Mouse (Mus musculus) layer of hippocampus, postnatal 10 days (tissue): Measurements from ENCODE around the gene Chd5. TPM values are rescaled to one million over a fixed set of nuclear protein-coding genes. Genes with fewer than 3 reads are reported as not detected.

Experiments
- DNase-seq, 2 experiments: peaks; one replicate each; pipeline ENCODE4 v3.0.0; 2021; ENCODE audit warnings: low spot score in 2 of 2
- total RNA-seq, 2 experiments: library from RNA; stranded (reverse); gene quantifications; 2 replicates each; pipeline ENCODE4 v1.2.3; 2021

Chd5 gene
- total RNA-seq, 2 experiments from 2014 or later: 189 to 192 TPM

GRCm38 (mm10) chr4:152317631-152318033 is 20.8 kb upstream of the Chd5 start:
- no peak for DNase-seq

- peak in 1 of 2 experiments; percentile 65 for DNase-seq
Observed at GRCm38 (mm10) chr4:152318517-152319234, 19.8 kb upstream of the Chd5 start, which contains the start of gene Rnf207. Rnf207 (minus strand) TSS chr4:152318993.

- no peak for DNase-seq
Observed at GRCm38 (mm10) chr4:152321464-152321863, 17.0 kb upstream of the Chd5 start.

GRCm38 (mm10) chr4:152324641-152325562 is 13.5 kb upstream of the Chd5 start:
- no peak for DNase-seq

- DNase-seq: peak; percentile 89 to 92
Observed at GRCm38 (mm10) chr4:152325574-152326411, 12.7 kb upstream of the Chd5 start, which contains the start of gene Rpl22. Rpl22 (plus strand) TSS chr4:152325742.

- no peak for DNase-seq
Observed at GRCm38 (mm10) chr4:152326543-152326942, 11.9 kb upstream of the Chd5 start.

GRCm38 (mm10) chr4:152328691-152329090 is 9.8 kb upstream of the Chd5 start:
- DNase-seq: peak in 1 of 2 experiments; percentile 52

GRCm38 (mm10) chr4:152332952-152333351 is 5.5 kb upstream of the Chd5 start:
- DNase-seq: peak; percentile 79 to 80

- DNase-seq: no peak
Observed at GRCm38 (mm10) chr4:152333587-152333986, 4.9 kb upstream of the Chd5 start.

GRCm38 (mm10) chr4:152337772-152338171 is 679 bp upstream of the Chd5 start:
- DNase-seq: no peak

GRCm38 (mm10) chr4:152339293-152339790 is 891 bp downstream of the Chd5 start:
- DNase-seq: no peak

GRCm38 (mm10) chr4:152340584-152341284 is 2.3 kb downstream of the Chd5 start:
- DNase-seq: no peak

GRCm38 (mm10) chr4:152343296-152343695 is 4.8 kb downstream of the Chd5 start:
- peak in 1 of 2 experiments; percentile 37 for DNase-seq

GRCm38 (mm10) chr4:152344651-152345050 is 6.2 kb downstream of the Chd5 start:
- DNase-seq: no peak

GRCm38 (mm10) chr4:152345120-152345889 is 6.9 kb downstream of the Chd5 start:
- no peak for DNase-seq

GRCm38 (mm10) chr4:152349837-152350381 is 11.5 kb downstream of the Chd5 start:
- DNase-seq: peak; percentile 45 to 62

GRCm38 (mm10) chr4:152350722-152351421 is 12.4 kb downstream of the Chd5 start:
- DNase-seq: no peak
